Mouse (Mus musculus) spleen, postnatal 4 days (tissue): Measurements from ENCODE around the gene Arid3a.

Experiments
- DNase-seq, 2 experiments: peaks; one replicate each; pipeline ENCODE4 v3.0.0; 2022; ENCODE audit warnings: low spot score in 2 of 2

Arid3a gene

GRCm38 (mm10) chr10:79908167-79909091, 18.4 kb upstream of the Arid3a start, which contains the start of gene Med16:
Gene Med16, minus strand, starts transcription at chr10:79908923.
- peak; percentile 96 to 97 for DNase-seq

GRCm38 (mm10) chr10:79909092-79909922, 17.5 kb upstream of the Arid3a start:
- no peak for DNase-seq

- DNase-seq = no peak
Observed at GRCm38 (mm10) chr10:79910556-79910955, 16.3 kb upstream of the Arid3a start, which contains the start of gene Gm26602. Gene Gm26602, plus strand, starts transcription at chr10:79910856.

GRCm38 (mm10) chr10:79912412-79912811, 14.4 kb upstream of the Arid3a start:
- DNase-seq = peak in 1 of 2 experiments; percentile 23

- DNase-seq = peak in 1 of 2 experiments; percentile 46
Observed at GRCm38 (mm10) chr10:79914131-79914947, 12.5 kb upstream of the Arid3a start.

- DNase-seq = no peak
Observed at GRCm38 (mm10) chr10:79914948-79915596, 11.8 kb upstream of the Arid3a start.

GRCm38 (mm10) chr10:79916081-79916480, 10.8 kb upstream of the Arid3a start:
- DNase-seq = peak in 1 of 2 experiments; percentile 29

- peak; percentile 89 to 95 for DNase-seq
Observed at GRCm38 (mm10) chr10:79916808-79917531, 9.9 kb upstream of the Arid3a start, which contains the start of gene Kiss1r. Gene Kiss1r, plus strand, starts transcription at chr10:79916971.

- DNase-seq = no peak
Observed at GRCm38 (mm10) chr10:79917532-79918100, 9.2 kb upstream of the Arid3a start.

GRCm38 (mm10) chr10:79918231-79919078, 8.4 kb upstream of the Arid3a start:
- DNase-seq = no peak

- no peak for DNase-seq
Observed at GRCm38 (mm10) chr10:79919251-79919849, 7.5 kb upstream of the Arid3a start.

GRCm38 (mm10) chr10:79920056-79920890, 6.6 kb upstream of the Arid3a start:
- no peak for DNase-seq

- no peak for DNase-seq
Observed at GRCm38 (mm10) chr10:79920958-79921535, 5.8 kb upstream of the Arid3a start, which contains the start of gene R3hdm4. Gene R3hdm4, minus strand, starts transcription at chr10:79921208.

- no peak for DNase-seq
Observed at GRCm38 (mm10) chr10:79921572-79921971, 5.3 kb upstream of the Arid3a start.

- peak; percentile 93 to 99 for DNase-seq
Observed at GRCm38 (mm10) chr10:79924998-79925784, 1.7 kb upstream of the Arid3a start.
